Mouse (Mus musculus) ES-E14 (cell line): ENCODE data around the gene Icam2. TPM values are rescaled to one million over a fixed set of nuclear protein-coding genes. Genes with fewer than 3 reads are reported as not detected.
"Not testable (repeated sequence)": the region's sequence is repeated elsewhere in the genome, so short reads cannot be mapped to it uniquely, and the experiment has no call there.

Source experiments
- DNase-seq: peaks from one replicate; pipeline ENCODE4 v3.0.0-alpha.2; 2013; ENCODE audit warnings: low read depth, low spot score
- H3K27ac ChIP-seq: 2 replicates; pipeline ENCODE4 v1.5.1; 2012; ENCODE audit warnings: low read depth, mild to moderate bottlenecking, low read length, moderate library complexity, mixed read lengths; ENCODE audit not compliant: poor library complexity, insufficient read depth, severe bottlenecking
- H3K36me3 ChIP-seq: 2 replicates; pipeline ENCODE4 v1.6.1; 2012; ENCODE audit warnings: mild to moderate bottlenecking, low read length, moderate library complexity, mixed read lengths; ENCODE audit not compliant: control insufficient read depth, poor library complexity, insufficient read depth, severe bottlenecking
- H3K4me1 ChIP-seq, 2 experiments: fragments of 150-350 bp in 1 of 2; sonication (generic) in 1 of 2; 2 replicates each; pipeline ENCODE4 v1.6.1; 2012; ENCODE audit warnings: low read length in 2 of 2, mild to moderate bottlenecking in 1 of 2, mixed read lengths in 1 of 2; ENCODE audit not compliant: control insufficient read depth in 2 of 2, insufficient read depth in 2 of 2, poor library complexity in 1 of 2
- H3K4me3 ChIP-seq, 2 experiments: fragments of 150-350 bp in 1 of 2; sonication (generic) in 1 of 2; 2 replicates each; pipeline ENCODE4 v1.5.1; 2012; ENCODE audit warnings: low read length in 2 of 2, low read depth in 1 of 2, mild to moderate bottlenecking in 1 of 2, mixed read lengths in 1 of 2; ENCODE audit not compliant: insufficient read depth in 1 of 2, poor library complexity in 1 of 2, severe bottlenecking in 1 of 2
- H3K9ac ChIP-seq: 2 replicates; pipeline ENCODE4 v1.6.1; 2012; ENCODE audit warnings: low read depth, mild to moderate bottlenecking, low read length, mixed read lengths; ENCODE audit not compliant: poor library complexity, insufficient read depth, severe bottlenecking
- H3K9me3 ChIP-seq: fragments of 150-350 bp; sonication (generic); 2 replicates; pipeline ENCODE4 v1.6.1; 2012; ENCODE audit warnings: low read depth, mild to moderate bottlenecking, low read length; ENCODE audit not compliant: control insufficient read depth, insufficient read depth
- CHD2 ChIP-seq: IDR thresholded peaks from 2 replicates; pipeline ENCODE4 v1.6.1; 2014; ENCODE audit warnings: mild to moderate bottlenecking, low read depth, low read length, inconsistent platforms
- HCFC1 ChIP-seq: IDR thresholded peaks from 2 replicates; pipeline ENCODE4 v1.6.1; 2012; ENCODE audit warnings: low read length, inconsistent platforms, borderline replicate concordance; ENCODE audit not compliant: insufficient read depth
- MAFK ChIP-seq: IDR thresholded peaks from 2 replicates; pipeline ENCODE4 v1.6.1; 2014; ENCODE audit warnings: mild to moderate bottlenecking, low read depth, low read length, inconsistent platforms; ENCODE audit not compliant: insufficient read depth
- ZC3H11A ChIP-seq: IDR thresholded peaks from 2 replicates; pipeline ENCODE4 v1.6.1; 2012; ENCODE audit warnings: low read depth, mild to moderate bottlenecking, inconsistent platforms, low read length, borderline replicate concordance
- ZNF384 ChIP-seq: IDR thresholded peaks from 2 replicates; pipeline ENCODE4 v1.6.1; 2012; ENCODE audit warnings: low read depth, low read length, inconsistent platforms
- in situ Hi-C, 2 experiments: fragments of 600-800 bp; cut with MboI; formaldehyde crosslinking; loops; one replicate each; pipeline ENCODE4 v1.15.1; 2025; ENCODE audit warnings: low sequenced_read_pairs in 2 of 2, inconsistent platforms in 1 of 2; ENCODE audit not compliant: unreplicated experiment in 2 of 2
- total RNA-seq: library from RNA; depleted of rRNA; stranded (reverse); fragments of 300-350 nt; gene quantifications from 2 replicates; pipeline ENCODE4 v1.2.3, GENCODE M21; 2012

Icam2 gene
- total RNA-seq, 1 experiment = 0.89 TPM

DNA sequence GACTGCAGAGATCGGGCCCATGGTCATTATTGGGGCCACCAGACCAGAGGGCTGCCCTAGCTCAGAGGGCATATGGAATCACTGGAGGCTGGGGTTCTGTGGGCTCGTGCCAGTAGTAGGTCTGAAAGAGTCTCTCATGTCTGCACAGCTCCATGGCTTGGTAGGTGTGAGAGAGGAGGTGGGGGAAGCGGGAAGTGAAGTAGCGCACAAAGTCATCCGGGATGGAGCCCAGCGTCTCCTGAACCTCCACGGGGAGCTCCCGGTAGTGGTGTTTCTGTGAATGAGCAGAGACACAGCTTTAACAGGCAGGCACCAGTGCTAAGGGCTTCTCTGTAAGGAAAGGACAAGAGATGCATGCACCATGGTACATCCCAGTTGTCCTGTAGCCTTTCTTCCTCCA, 10.6 kb upstream of the Icam2 start:
- H3K4me1 ChIP-seq = no peaks in the 10 kb centered on the region
- H3K9me3 ChIP-seq = no peaks in the 10 kb centered on the region
- no peak for DNase-seq
- H3K9ac ChIP-seq = no peak overlapping the region
- no peak overlapping the region for H3K4me3 ChIP-seq
- no peak overlapping the region for H3K27ac ChIP-seq
- in situ Hi-C loops = no loop called here
- TF ChIP-seq MAFK (no peak), CHD2 (no peak), ZNF384 (no peak), ZC3H11A (no peak), HCFC1 (no peak)
- H3K36me3 ChIP-seq = peaks cover 16% of the 10 kb centered on the region; the same call in 1 of the 2 replicates

DNA sequence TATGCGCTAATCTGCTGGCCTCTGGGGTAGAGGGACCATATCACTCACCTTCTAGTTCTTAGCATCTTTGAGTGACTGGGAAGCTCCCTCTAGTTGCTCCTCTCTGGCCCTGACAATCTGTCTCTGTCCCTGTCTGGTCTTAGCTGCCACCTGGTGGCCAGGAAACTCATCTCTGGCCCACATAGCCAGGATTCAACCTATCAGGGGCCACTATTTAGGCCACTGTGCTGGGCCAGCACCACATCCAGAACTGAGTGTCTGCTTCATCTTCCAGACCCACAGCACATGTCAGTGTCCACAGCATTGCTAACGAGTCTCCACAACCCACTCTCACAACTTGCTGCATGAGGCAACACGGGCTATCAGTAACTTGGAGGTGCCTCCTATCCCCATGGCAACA, 9.8 kb upstream of the Icam2 start:
- peaks cover 13% of the 10 kb centered on the region; the same call in 1 of the 2 replicates for H3K36me3 ChIP-seq
- no peaks in the 10 kb centered on the region for H3K9me3 ChIP-seq
- H3K4me1 ChIP-seq = peaks cover 0 to 4% of the 10 kb centered on the region in 2 experiments; a peak in 1 of 4 replicates
- in situ Hi-C loops = no loop called here
- TF ChIP-seq MAFK = no peak
- H3K4me3 ChIP-seq = no peak overlapping the region
- no peak overlapping the region for H3K9ac ChIP-seq
- no peak for DNase-seq
- no peak overlapping the region for H3K27ac ChIP-seq

DNA sequence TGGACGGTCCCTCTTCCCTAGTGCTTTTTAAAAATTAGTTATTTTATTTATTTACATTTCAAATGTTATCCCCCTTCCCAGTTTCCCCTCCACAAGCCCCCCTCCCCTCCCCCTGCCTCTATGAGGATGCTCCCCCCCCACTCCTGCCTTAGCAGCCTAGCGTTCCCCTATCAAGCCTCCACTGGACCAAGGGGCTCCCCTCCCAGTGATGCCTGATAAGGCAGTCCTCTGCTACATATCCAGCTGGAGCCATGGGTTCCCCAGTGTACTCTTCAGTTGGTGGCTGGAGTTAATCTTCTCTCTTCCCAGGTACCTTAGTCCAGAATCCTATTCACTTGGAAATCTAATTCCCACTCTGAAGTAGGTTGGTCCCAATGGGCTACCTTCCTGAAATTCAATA, 6.2 kb upstream of the Icam2 start:
- H3K9ac ChIP-seq, H3K4me3 ChIP-seq, H3K9me3 ChIP-seq, DNase-seq, H3K36me3 ChIP-seq, H3K27ac ChIP-seq, in situ Hi-C loops: not testable (repeated sequence)
- H3K4me1 ChIP-seq = peaks cover 0 to 12% of the 10 kb centered on the region in 2 experiments; a peak in 1 of 4 replicates

DNA sequence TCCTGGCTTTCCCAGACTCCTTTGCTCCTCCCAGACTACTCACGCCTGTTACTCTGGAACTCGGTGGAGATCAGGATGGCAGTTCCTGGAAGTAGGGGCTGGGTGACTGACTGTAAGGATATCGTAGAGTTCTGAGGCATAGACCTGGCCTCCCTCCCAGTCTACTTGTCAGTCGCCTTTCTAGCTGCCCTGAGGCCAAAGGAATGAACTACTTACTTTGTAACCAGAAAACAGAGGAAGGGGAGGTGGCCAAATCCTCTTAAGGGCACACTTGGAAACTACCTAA, 5.4 kb upstream of the Icam2 start:
- in situ Hi-C loops = no loop called here
- Histone ChIP-seq H3K9ac (no peak overlapping the region), H3K4me3 (no peak overlapping the region), H3K27ac (no peak overlapping the region), H3K36me3 (peaks cover 3% of the 10 kb centered on the region; the same call in 1 of the 2 replicates), H3K4me1 (peaks cover 0 to 12% of the 10 kb centered on the region in 2 experiments; a peak in 1 of 4 replicates), H3K9me3 (no peaks in the 10 kb centered on the region)
- DNase-seq = no peak
- TF ChIP-seq CHD2 (no peak), HCFC1 (no peak), ZNF384 (no peak), MAFK (no peak), ZC3H11A (no peak)

DNA sequence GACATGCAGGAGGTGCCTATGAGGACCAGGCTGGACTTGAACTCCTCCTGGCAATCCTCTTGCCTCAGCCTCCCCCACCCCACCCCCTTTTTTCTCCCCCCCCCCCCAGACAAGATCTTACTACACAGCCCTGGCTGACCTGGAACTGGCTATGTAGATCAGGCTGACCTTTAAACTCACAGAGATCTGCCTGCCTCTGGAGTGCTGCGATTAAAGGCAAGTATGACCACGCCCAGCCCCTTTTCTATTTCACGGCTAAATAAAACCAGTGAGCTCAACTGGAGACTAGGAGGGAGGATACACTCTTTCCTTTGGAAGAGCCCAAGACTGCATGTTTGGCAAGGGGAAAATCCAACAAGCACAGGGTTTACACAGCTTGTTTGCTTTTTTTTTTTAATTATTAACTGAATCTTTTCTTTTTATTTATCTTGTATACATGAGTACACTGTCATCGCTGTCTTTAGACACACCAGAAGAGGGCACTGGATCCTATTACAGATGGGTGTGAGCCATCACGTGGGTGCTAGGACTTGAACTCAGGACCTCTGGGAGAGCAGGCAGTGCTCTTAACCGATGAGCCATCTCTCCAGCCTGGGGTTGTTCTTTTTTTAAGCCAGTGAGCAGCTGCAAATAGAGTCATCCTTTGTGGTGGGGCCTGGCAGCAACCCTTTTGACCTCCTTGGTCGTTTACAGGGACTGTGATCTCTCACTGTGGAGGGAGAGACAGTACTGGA, 4.9 kb upstream of the Icam2 start:
- no peak overlapping the region for H3K4me3 ChIP-seq
- TF ChIP-seq HCFC1 (no peak), CHD2 (no peak), MAFK (no peak), ZNF384 (no peak), ZC3H11A (no peak)
- peaks cover 0 to 12% of the 10 kb centered on the region in 2 experiments; a peak in 1 of 4 replicates for H3K4me1 ChIP-seq
- H3K9ac ChIP-seq = no peak overlapping the region
- peaks cover 2% of the 10 kb centered on the region; the same call in 1 of the 2 replicates for H3K36me3 ChIP-seq
- no peaks in the 10 kb centered on the region for H3K9me3 ChIP-seq
- in situ Hi-C loops = no loop called here
- DNase-seq = no peak
- no peak overlapping the region for H3K27ac ChIP-seq
